Mouse (Mus musculus) stomach, postnatal 0 days (tissue): ENCODE measurements around the gene Rita1. TPM values are rescaled to one million over a fixed set of nuclear protein-coding genes. Genes with fewer than 3 reads are reported as not detected.

Experiments
- ATAC-seq: fragments of 200-750 bp; cut with Nextera tagmentation; 2 replicates; pipeline ENCODE4 v1.8.0; 2017; ENCODE audit not compliant: low FRiP score, low TSS enrichment
- DNase-seq: peaks from one replicate; pipeline ENCODE4 v3.0.0-alpha.2; 2016; ENCODE audit warnings: low spot score
- H3K27ac ChIP-seq: fragments of 300-500 bp; sonication (generic); replicated peaks from 2 replicates; pipeline ENCODE4 v1.5.1; 2014; ENCODE audit warnings: mild to moderate bottlenecking, control low read depth
- H3K27me3 ChIP-seq: fragments of 300-500 bp; sonication (generic); 2 replicates; pipeline ENCODE4 v1.6.1; 2014; ENCODE audit warnings: low read length; ENCODE audit not compliant: control insufficient read depth, insufficient read depth
- H3K36me3 ChIP-seq: fragments of 300-500 bp; sonication (generic); 2 replicates; pipeline ENCODE4 v1.6.1; 2014; ENCODE audit warnings: low read length, mixed read lengths; ENCODE audit not compliant: control insufficient read depth, insufficient read depth
- H3K4me1 ChIP-seq: fragments of 300-500 bp; sonication (generic); replicated peaks from 2 replicates; pipeline ENCODE4 v1.6.1; 2014; ENCODE audit warnings: antibody characterized with exemption; ENCODE audit not compliant: control insufficient read depth, insufficient read depth
- H3K4me2 ChIP-seq: fragments of 300-500 bp; sonication (generic); replicated peaks from 2 replicates; pipeline ENCODE4 v1.6.1; 2014; ENCODE audit warnings: low read depth, mild to moderate bottlenecking, control low read depth, moderate library complexity
- H3K4me3 ChIP-seq: fragments of 300-500 bp; sonication (generic); 2 replicates; pipeline ENCODE4 v1.5.1; 2014; ENCODE audit warnings: low read depth, low read length, control low read depth
- H3K9ac ChIP-seq: fragments of 300-500 bp; sonication (generic); 2 replicates; pipeline ENCODE4 v1.6.1; 2014; ENCODE audit warnings: mild to moderate bottlenecking, low read length, control low read depth, mixed read lengths
- H3K9me3 ChIP-seq: fragments of 300-500 bp; sonication (generic); 2 replicates; pipeline ENCODE4 v1.6.1; 2016; ENCODE audit warnings: low read length; ENCODE audit not compliant: control insufficient read depth
- CTCF ChIP-seq: IDR thresholded peaks from 2 replicates; pipeline ENCODE4 v1.5.1; 2016; ENCODE audit warnings: antibody characterized with exemption, low read depth, mild to moderate bottlenecking, moderate library complexity
- EP300 ChIP-seq: optimal IDR thresholded peaks from 2 replicates; pipeline ENCODE3; 2016; ENCODE audit warnings: antibody characterized with exemption
- WGBS: fragments of 180-500 bp; shearing (Covaris S2); extraction: QIAGEN DNeasy Blood & Tissue Kit; methylation state at CpG from one replicate; pipeline ENCODE4 v1.1.7; 2014; 5-methylcytosine and 5-hydroxymethylcytosine counted together
- polyA plus RNA-seq: library from polyadenylated mRNA; unstranded; fragments of >200 nt; fragmentation: Nextera tagmentation; extraction: Ambion mirVana; gene quantifications from 2 replicates; pipeline ENCODE4 v1.2.1, GENCODE M21; 2015

Rita1 gene
- polyA plus RNA-seq, 1 experiment from 2014 or later, result 12.1 TPM

- H3K4me1 ChIP-seq, result peaks cover 24% of the 10 kb centered on the region
- 79% methylated on average over 3 of the region's 3 CpGs for WGBS
- no peak overlapping the region for H3K9ac ChIP-seq
- H3K9me3 ChIP-seq, result no peaks in the 10 kb centered on the region
- no peak for DNase-seq
- TF ChIP-seq CTCF (no peak), EP300 (no peak)
- H3K27me3 ChIP-seq, result no peaks in the 10 kb centered on the region
- no peak overlapping the region for H3K4me2 ChIP-seq
- no peak overlapping the region for H3K4me3 ChIP-seq
- H3K27ac ChIP-seq, result 0 out of 2 replicates have a peak overlapping the region, but pooled peaks have one; percentile 14
- no peaks in the 10 kb centered on the region for H3K36me3 ChIP-seq
- no peak for ATAC-seq
Measured at GRCm38 (mm10) chr5:120569791-120570190, 42.6 kb downstream of the Rita1 start.

GRCm38 (mm10) chr5:120568964-120569363, 43.4 kb downstream of the Rita1 start:
- Histone ChIP-seq H3K27ac (0 out of 2 replicates have a peak overlapping the region, but pooled peaks have one; percentile 13), H3K4me1 (peaks cover 24% of the 10 kb centered on the region), H3K9me3 (no peaks in the 10 kb centered on the region), H3K36me3 (no peaks in the 10 kb centered on the region), H3K4me3 (no peak overlapping the region), H3K4me2 (no peak overlapping the region), H3K9ac (no peak overlapping the region), H3K27me3 (no peaks in the 10 kb centered on the region)
- 76% methylated on average over 4 of the region's 4 CpGs for WGBS
- DNase-seq, result no peak
- ATAC-seq, result no peak
- no peak for TF ChIP-seq EP300
- no peak for TF ChIP-seq CTCF

GRCm38 (mm10) chr5:120568336-120568768, 44.0 kb downstream of the Rita1 start:
- no peak overlapping the region for H3K4me3 ChIP-seq
- 0 out of 2 replicates have a peak overlapping the region, but pooled peaks have one; percentile 71 for H3K27ac ChIP-seq
- H3K9me3 ChIP-seq, result no peaks in the 10 kb centered on the region
- H3K27me3 ChIP-seq, result no peaks in the 10 kb centered on the region
- ATAC-seq, result no peak
- H3K9ac ChIP-seq, result peak overlapping the region; percentile 23; the same call in 1 of the 2 replicates
- no peak for DNase-seq
- H3K36me3 ChIP-seq, result no peaks in the 10 kb centered on the region
- TF ChIP-seq EP300 (no peak), CTCF (no peak)
- H3K4me2 ChIP-seq, result 0 out of 2 replicates have a peak overlapping the region, but pooled peaks have one; percentile 8
- WGBS, result 40% methylated on average over 9 of the region's 9 CpGs
- H3K4me1 ChIP-seq, result peaks cover 24% of the 10 kb centered on the region

- Histone ChIP-seq H3K9ac (peak overlapping the region; percentile 23; the same call in 1 of the 2 replicates), H3K9me3 (no peaks in the 10 kb centered on the region), H3K27me3 (no peaks in the 10 kb centered on the region), H3K36me3 (no peaks in the 10 kb centered on the region), H3K4me1 (peaks cover 24% of the 10 kb centered on the region), H3K4me3 (no peak overlapping the region), H3K27ac (peak overlapping the region; percentile 71), H3K4me2 (no peak overlapping the region)
- TF ChIP-seq EP300 (no peak), CTCF (no peak)
- ATAC-seq, result no peak
- WGBS, result 63% methylated on average over 14 of the region's 14 CpGs
- DNase-seq, result no peak
Measured at GRCm38 (mm10) chr5:120567761-120568211, 44.6 kb downstream of the Rita1 start.

GRCm38 (mm10) chr5:120567253-120567701, 45.1 kb downstream of the Rita1 start:
- Histone ChIP-seq H3K27ac (peak overlapping the region; percentile 71), H3K4me2 (0 out of 2 replicates have a peak overlapping the region, but pooled peaks have one; percentile 5), H3K4me3 (no peak overlapping the region), H3K9me3 (no peaks in the 10 kb centered on the region), H3K4me1 (peaks cover 24% of the 10 kb centered on the region), H3K9ac (no peak overlapping the region), H3K27me3 (no peaks in the 10 kb centered on the region), H3K36me3 (no peaks in the 10 kb centered on the region)
- ATAC-seq (no peak; the same call in 1 of the 2 replicates), DNase-seq (no peak)
- TF ChIP-seq EP300, result no peak
- WGBS, result 45% methylated on average over 21 of the region's 21 CpGs

GRCm38 (mm10) chr5:120566681-120567252, 45.6 kb downstream of the Rita1 start:
- no peaks in the 10 kb centered on the region for H3K9me3 ChIP-seq
- no peak for DNase-seq
- WGBS, result 52% methylated on average over 9 of the region's 9 CpGs

More at GRCm38 (mm10) chr5:120566681-120567252, 45.6 kb downstream of the Rita1 start:
- no peaks in the 10 kb centered on the region for H3K27me3 ChIP-seq
- TF ChIP-seq CTCF (no peak), EP300 (no peak)
- no peak for ATAC-seq
- H3K4me2 ChIP-seq, result no peak overlapping the region
- peak overlapping the region; percentile 61 for H3K27ac ChIP-seq
- peaks cover 24% of the 10 kb centered on the region for H3K4me1 ChIP-seq
- no peaks in the 10 kb centered on the region for H3K36me3 ChIP-seq
- no peak overlapping the region for H3K4me3 ChIP-seq
- 0 out of 2 replicates have a peak overlapping the region, but pooled peaks have one; percentile 8 for H3K9ac ChIP-seq
